Mouse (Mus musculus) telencephalon, adult 2 months (tissue): ENCODE results near the gene Nsg1.

Experiments used
- DNase-seq: peaks from one replicate; pipeline ENCODE4 v3.0.0-alpha.2; 2011; ENCODE audit warnings: low read depth, low spot score

The Nsg1 gene

GRCm38 (mm10) chr5:38146524-38146923 lies 13.2 kb downstream of the Nsg1 start:
- no peak for DNase-seq

GRCm38 (mm10) chr5:38140893-38141292 lies 18.8 kb downstream of the Nsg1 start:
- no peak for DNase-seq

- no peak for DNase-seq
Observed at GRCm38 (mm10) chr5:38137163-38137562, 22.5 kb downstream of the Nsg1 start.

GRCm38 (mm10) chr5:38136247-38136646 lies 23.5 kb downstream of the Nsg1 start:
- no peak for DNase-seq

- DNase-seq: no peak
Observed at GRCm38 (mm10) chr5:38129339-38129738, 30.4 kb downstream of the Nsg1 start.

GRCm38 (mm10) chr5:38126519-38127306 lies 33.0 kb downstream of the Nsg1 start:
- no peak for DNase-seq

GRCm38 (mm10) chr5:38121699-38122098 lies 38.0 kb downstream of the Nsg1 start:
- DNase-seq: no peak

GRCm38 (mm10) chr5:38119268-38119667 lies 40.4 kb downstream of the Nsg1 start:
- no peak for DNase-seq

- DNase-seq: peak; percentile 90
Observed at GRCm38 (mm10) chr5:38117056-38117455, 42.7 kb downstream of the Nsg1 start.

- DNase-seq: no peak
Observed at GRCm38 (mm10) chr5:38114526-38114925, 45.2 kb downstream of the Nsg1 start.

- DNase-seq: no peak
Observed at GRCm38 (mm10) chr5:38106807-38107206, 52.9 kb downstream of the Nsg1 start.

GRCm38 (mm10) chr5:38106080-38106697 lies 53.5 kb downstream of the Nsg1 start:
- no peak for DNase-seq

GRCm38 (mm10) chr5:38102945-38103344 lies 56.8 kb downstream of the Nsg1 start:
- no peak for DNase-seq

GRCm38 (mm10) chr5:38099139-38099676 lies 60.5 kb downstream of the Nsg1 start:
- DNase-seq: no peak

GRCm38 (mm10) chr5:38097501-38098093 lies 62.1 kb downstream of the Nsg1 start:
- no peak for DNase-seq

- DNase-seq: no peak
Observed at GRCm38 (mm10) chr5:38094331-38094730, 65.4 kb downstream of the Nsg1 start.

- no peak for DNase-seq
Observed at GRCm38 (mm10) chr5:38091966-38092304, 67.8 kb downstream of the Nsg1 start.

GRCm38 (mm10) chr5:38091046-38091965 lies 68.4 kb downstream of the Nsg1 start:
- DNase-seq: peak; percentile 23

GRCm38 (mm10) chr5:38090581-38090980 lies 69.1 kb downstream of the Nsg1 start:
- no peak for DNase-seq

- no peak for DNase-seq
Observed at GRCm38 (mm10) chr5:38090111-38090510, 69.6 kb downstream of the Nsg1 start.
